Mouse (Mus musculus): Measurements from ENCODE around the gene Ripor2. TPM values are rescaled to one million over a fixed set of nuclear protein-coding genes. Genes with fewer than 3 reads are reported as not detected.

Gene Ripor2
- total RNA-seq, 2 experiments from 2014 or later: 24.7 to 34.1 TPM

- ATAC-seq (replicated peaks; ENCODE audit: low FRiP score, low TSS enrichment, poor library complexity, severe bottlenecking): peak; percentile 91
Observed at GRCm38 (mm10) chr13:24576338-24577119, 5.5 kb upstream of the Ripor2 start.

DNA sequence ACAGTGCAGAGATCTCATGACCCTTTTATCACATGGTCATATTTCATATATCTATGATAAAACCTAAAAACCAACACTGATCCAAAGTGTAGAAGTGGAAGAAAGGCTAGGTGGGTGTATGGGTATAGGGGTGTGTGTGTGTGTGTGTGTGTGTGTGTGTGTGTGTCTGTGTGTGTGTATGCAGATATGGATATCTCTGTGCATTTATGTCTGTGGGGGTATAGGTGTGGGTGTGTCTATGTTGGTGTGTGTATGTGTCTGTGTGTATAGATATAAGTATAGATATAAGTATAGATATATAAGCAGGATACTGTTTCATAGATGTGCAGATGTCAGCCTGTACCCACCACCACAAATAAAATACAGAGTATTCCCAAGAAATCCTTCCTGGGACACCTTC lies 3.7 kb upstream of the Ripor2 start:
- no peak for ATAC-seq (replicated peaks; ENCODE audit: low FRiP score, low TSS enrichment, poor library complexity, severe bottlenecking)

DNA sequence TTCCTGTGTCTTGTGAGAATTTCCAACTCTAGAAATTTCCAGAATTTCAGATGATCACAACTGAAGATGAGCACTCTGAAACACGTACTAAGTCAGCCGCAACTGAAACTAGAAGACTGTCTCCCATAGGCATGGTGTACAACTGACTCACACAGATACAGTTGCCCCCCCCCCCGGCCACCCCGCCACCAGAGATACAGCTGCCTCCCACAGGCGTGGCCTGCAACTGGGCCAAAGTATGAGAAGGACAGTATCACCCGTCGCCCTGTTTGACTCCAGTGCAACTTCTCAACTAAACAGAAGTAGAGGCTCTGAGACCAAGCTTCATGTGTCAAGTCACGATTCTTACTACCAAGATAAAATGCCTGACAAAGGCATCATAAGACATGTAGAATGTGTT lies 1.2 kb upstream of the Ripor2 start:
- ATAC-seq (replicated peaks; ENCODE audit: low FRiP score, low TSS enrichment, poor library complexity, severe bottlenecking): peak; percentile 73

DNA sequence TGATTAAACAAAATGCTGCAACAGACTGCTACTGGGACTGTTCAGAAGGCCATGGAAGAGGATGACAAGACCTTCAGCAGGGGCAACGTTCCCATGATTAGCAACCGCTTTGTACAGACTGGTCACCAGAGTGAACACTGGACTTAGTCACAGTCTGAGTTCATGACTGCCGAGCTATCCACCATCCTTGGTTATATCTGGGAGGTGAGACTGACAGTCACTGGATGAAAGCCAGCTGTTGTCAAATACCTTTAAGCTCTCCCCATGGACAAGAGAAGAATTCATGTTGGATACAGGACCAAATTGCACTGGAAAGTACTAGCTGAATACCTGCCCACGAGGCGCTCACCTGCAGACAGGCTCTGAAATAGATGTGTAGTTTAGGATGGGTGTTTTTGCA lies 2.4 kb downstream of the Ripor2 start:
- ATAC-seq (replicated peaks; ENCODE audit: low FRiP score, low TSS enrichment, poor library complexity, severe bottlenecking): no peak

- ATAC-seq (replicated peaks; ENCODE audit: low FRiP score, low TSS enrichment, poor library complexity, severe bottlenecking): no peak
Observed at GRCm38 (mm10) chr13:24584841-24585240, 2.9 kb downstream of the Ripor2 start.

DNA sequence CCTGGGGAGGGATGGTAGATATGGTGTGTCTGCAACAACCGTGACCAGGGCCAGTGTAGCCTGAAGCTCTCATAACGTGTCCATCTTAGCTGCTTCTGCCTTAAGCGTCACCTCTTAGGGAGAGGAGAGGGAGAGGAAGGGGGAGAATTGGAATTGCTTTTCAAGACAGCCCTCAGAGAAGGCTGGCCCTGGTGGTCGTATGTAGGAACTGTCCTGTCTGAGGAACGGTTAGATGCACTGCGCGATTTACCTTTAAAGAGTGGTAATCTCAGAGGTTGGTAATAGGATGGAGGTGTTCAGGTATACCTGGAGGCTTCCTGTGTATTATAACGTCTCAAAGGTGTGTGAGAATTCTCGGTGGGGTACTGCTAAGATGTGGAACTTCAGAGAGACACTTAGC lies 3.4 kb downstream of the Ripor2 start:
- ATAC-seq (replicated peaks; ENCODE audit: low FRiP score, low TSS enrichment, poor library complexity, severe bottlenecking): no peak

GRCm38 (mm10) chr13:24587192-24587895 lies 5.4 kb downstream of the Ripor2 start:
- no peak for ATAC-seq (replicated peaks; ENCODE audit: low FRiP score, low TSS enrichment, poor library complexity, severe bottlenecking)

DNA sequence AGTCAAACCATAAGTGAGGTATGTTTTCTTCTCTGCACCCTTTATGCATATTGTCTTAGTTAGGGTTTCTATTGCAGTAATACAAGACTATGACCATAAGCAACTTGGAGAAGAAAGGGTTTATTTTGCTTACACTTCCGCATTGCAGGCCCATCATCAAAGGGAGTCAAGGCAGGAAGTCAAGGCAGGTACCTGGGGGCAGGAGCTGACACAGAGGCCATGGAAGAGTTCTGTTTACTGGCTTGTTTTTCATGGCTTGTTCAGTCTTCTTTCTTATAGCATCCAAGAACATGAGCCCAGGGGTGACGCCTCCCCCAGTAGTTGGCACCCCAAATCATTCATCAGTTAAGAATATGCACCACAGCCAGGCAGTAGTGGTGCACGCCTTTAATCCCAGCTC lies 6.6 kb downstream of the Ripor2 start:
- ATAC-seq (replicated peaks; ENCODE audit: low FRiP score, low TSS enrichment, poor library complexity, severe bottlenecking): no peak

GRCm38 (mm10) chr13:24591737-24592136 lies 9.7 kb downstream of the Ripor2 start:
- ATAC-seq (replicated peaks; ENCODE audit: low FRiP score, low TSS enrichment, poor library complexity, severe bottlenecking): no peak

GRCm38 (mm10) chr13:24594303-24594702 lies 12.3 kb downstream of the Ripor2 start:
- no peak for ATAC-seq (replicated peaks; ENCODE audit: low FRiP score, low TSS enrichment, poor library complexity, severe bottlenecking)

- 0 out of 2 replicates have a peak, but pooled peaks have one; percentile 19 for ATAC-seq (replicated peaks; ENCODE audit: low FRiP score, low TSS enrichment, poor library complexity, severe bottlenecking)
Observed at GRCm38 (mm10) chr13:24599631-24600041, 17.6 kb downstream of the Ripor2 start.

DNA sequence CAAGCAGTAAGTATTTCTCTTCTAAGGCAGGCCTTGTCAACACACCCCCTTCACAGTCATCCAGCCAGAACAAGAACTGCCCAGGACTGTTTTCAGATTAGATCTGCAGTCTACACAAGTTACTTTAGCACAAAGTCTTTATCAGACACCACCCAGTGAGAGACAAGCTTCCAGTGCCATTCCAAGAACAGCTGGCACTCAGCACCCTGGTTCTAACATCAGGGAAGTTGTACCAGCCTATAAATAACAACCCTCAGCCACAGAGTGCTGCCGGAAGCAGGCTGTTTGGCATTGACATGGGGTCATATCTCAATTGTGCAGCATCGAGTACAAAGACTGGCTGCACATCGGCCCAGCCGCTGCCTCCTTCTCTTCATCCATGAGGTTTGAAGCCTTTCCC lies 21.0 kb downstream of the Ripor2 start:
- peak; percentile 95 for ATAC-seq (replicated peaks; ENCODE audit: low FRiP score, low TSS enrichment, poor library complexity, severe bottlenecking)

DNA sequence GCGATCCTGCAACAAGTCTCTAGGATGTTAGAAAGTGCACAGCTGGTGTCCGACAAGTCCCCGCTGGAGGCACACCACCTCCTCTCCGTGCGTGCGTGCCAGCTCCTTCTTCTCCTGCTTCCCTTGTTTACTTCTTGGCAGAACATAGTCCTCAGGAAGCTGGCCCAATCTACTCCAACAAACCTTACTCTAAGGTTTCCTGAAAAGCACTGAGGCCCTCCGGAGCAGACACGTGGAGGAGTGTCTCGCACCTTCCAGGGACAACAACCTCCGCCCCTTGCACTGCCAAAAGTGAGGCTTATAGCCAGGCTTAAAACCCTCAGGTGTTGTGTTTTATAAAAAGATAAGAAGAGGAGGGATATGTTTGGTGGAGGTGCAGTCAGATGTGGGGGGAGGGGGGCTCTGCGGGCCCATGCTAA lies 21.6 kb downstream of the Ripor2 start:
- no peak for ATAC-seq (replicated peaks; ENCODE audit: low FRiP score, low TSS enrichment, poor library complexity, severe bottlenecking)

- ATAC-seq (replicated peaks; ENCODE audit: low FRiP score, low TSS enrichment, poor library complexity, severe bottlenecking): no peak
Observed at GRCm38 (mm10) chr13:24604096-24604495, 22.1 kb downstream of the Ripor2 start.

GRCm38 (mm10) chr13:24604761-24605591 lies 23.0 kb downstream of the Ripor2 start:
- ATAC-seq (replicated peaks; ENCODE audit: low FRiP score, low TSS enrichment, poor library complexity, severe bottlenecking): no peak

GRCm38 (mm10) chr13:24605755-24606154 lies 23.8 kb downstream of the Ripor2 start:
- ATAC-seq (replicated peaks; ENCODE audit: low FRiP score, low TSS enrichment, poor library complexity, severe bottlenecking): no peak

DNA sequence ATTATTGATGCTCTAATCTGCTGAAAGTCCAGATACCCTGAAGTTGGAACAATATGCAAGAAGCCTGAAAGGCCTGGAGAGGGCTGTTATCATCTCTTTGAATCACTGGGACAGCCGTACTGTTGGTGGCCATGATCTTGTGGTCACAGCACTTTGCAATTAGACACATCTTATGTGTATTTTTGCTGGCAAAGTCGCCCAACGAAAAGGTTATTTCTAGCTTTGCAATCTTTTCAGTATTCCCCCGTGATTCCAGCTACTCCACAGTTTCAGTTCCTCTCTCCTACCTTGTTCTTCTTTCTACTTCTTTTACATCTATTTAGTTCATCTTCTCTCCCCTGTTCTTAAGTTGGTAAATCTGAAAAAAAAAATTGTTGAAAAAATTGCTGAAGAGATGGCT lies 26.0 kb downstream of the Ripor2 start:
- no peak for ATAC-seq (replicated peaks; ENCODE audit: low FRiP score, low TSS enrichment, poor library complexity, severe bottlenecking)

GRCm38 (mm10) chr13:24608709-24609108 lies 26.7 kb downstream of the Ripor2 start:
- ATAC-seq (replicated peaks; ENCODE audit: low FRiP score, low TSS enrichment, poor library complexity, severe bottlenecking): no peak

GRCm38 (mm10) chr13:24610883-24611282 lies 28.9 kb downstream of the Ripor2 start:
- ATAC-seq (replicated peaks; ENCODE audit: low FRiP score, low TSS enrichment, poor library complexity, severe bottlenecking): no peak

- no peak for ATAC-seq (replicated peaks; ENCODE audit: low FRiP score, low TSS enrichment, poor library complexity, severe bottlenecking)
Observed at GRCm38 (mm10) chr13:24613031-24613430, 31.0 kb downstream of the Ripor2 start.

Measured in megakaryocyte-erythroid progenitor cell, adult 5-6 weeks (primary cell).